8 mouse cellular contexts compared by ENCODE assay signal in genomic region chr17:28953251-28953650, GRCm38 (mm10). TPM values are rescaled to one million over a fixed set of nuclear protein-coding genes. Genes with fewer than 3 reads are reported as not detected.
DNase-seq lines count a peak whose midpoint lies in the region; ATAC-seq and TF ChIP-seq lines count a peak whose summit lies in the region.

No protein-coding gene starts in this region.

- intact Hi-C loops in heart, postnatal 25 days (cut with DNase I) = loop anchor here (2.0 kb wide), 1 partner anchor 22 kb away; no protein-coding TSS in a partner anchor
- intact Hi-C loops in heart, adult 2 months (cut with DNase I) = loop anchor here (5.0 kb wide), 1 partner anchor 54 kb away; the partner anchor contains the start of gene Stk38

- no peak for TF ChIP-seq POLR2A in bone marrow macrophage, adult 2 months (IDR thresholded peaks at IDR 0.05; ENCODE audit: borderline replicate concordance, low read depth, low read length)
- no peak for TF ChIP-seq POLR2A in heart, adult 2 months (IDR thresholded peaks at IDR 0.05; ENCODE audit: insufficient read depth, low read depth, low read length)

- no peak overlapping the region for H3K27ac ChIP-seq in bone marrow macrophage, adult 2 months (ENCODE audit: insufficient read depth, low read depth, low read length)
- peak overlapping the region; percentile 97 for H3K27ac ChIP-seq in heart, adult 2 months
- peak overlapping the region; percentile 56; the same call in 1 of the 2 replicates for H3K27ac ChIP-seq in midbrain, embryonic 16.5 days (ENCODE audit: low read length)

- peaks cover 26% of the 10 kb centered on the region for H3K4me1 ChIP-seq in bone marrow macrophage, adult 2 months (ENCODE audit: control insufficient read depth, insufficient read depth, low read length)
- H3K4me1 ChIP-seq in heart, adult 2 months (ENCODE audit: control insufficient read depth, insufficient read depth, low read length) = peaks cover 13% of the 10 kb centered on the region
- H3K4me1 ChIP-seq in midbrain, embryonic 16.5 days (ENCODE audit: control insufficient read depth, insufficient read depth, low read length) = peaks cover 19% of the 10 kb centered on the region

- H3K36me3 ChIP-seq in heart, adult 2 months (ENCODE audit: control insufficient read depth, insufficient read depth, low read length) = peaks cover 8% of the 10 kb centered on the region; the same call in 1 of the 2 replicates
- H3K36me3 ChIP-seq in midbrain, embryonic 16.5 days (ENCODE audit: control insufficient read depth, insufficient read depth, low read length) = no peaks in the 10 kb centered on the region

- ATAC-seq in midbrain, embryonic 16.5 days = no peak

- H3K9ac ChIP-seq in heart, adult 2 months (ENCODE audit: low read depth, low read length) = peak overlapping the region; percentile 37
- peak overlapping the region; percentile 93 for H3K9ac ChIP-seq in midbrain, embryonic 16.5 days (ENCODE audit: low read depth, low read length)

- peak overlapping the region; percentile 82 for H3K4me2 ChIP-seq in midbrain, embryonic 16.5 days (ENCODE audit: low read length)

- TF ChIP-seq CTCF in bone marrow macrophage, adult 2 months (IDR thresholded peaks at IDR 0.05; ENCODE audit: low read depth, low read length) = no peak
- TF ChIP-seq CTCF in heart, adult 2 months (IDR thresholded peaks at IDR 0.05) = no peak

- TF ChIP-seq EP300 in heart, adult 2 months (IDR thresholded peaks at IDR 0.05; ENCODE audit: insufficient read depth, low read depth, low read length) = no peak

- WGBS in heart, adult 2 months = 2% methylated on average over 9 of the region's 9 CpGs
- WGBS in midbrain, embryonic 16.5 days = 23% methylated on average over 9 of the region's 9 CpGs

- DNase-seq in heart, adult 18-20 months = peak; percentile 29 to 52
- DNase-seq in heart, postnatal 25 days (ENCODE audit: low spot score) = no peak
- DNase-seq in heart, adult 2 months = peak; percentile 30 to 46
- peak; percentile 24 for DNase-seq in kidney, postnatal 14 days
- no peak for DNase-seq in thymus, postnatal 10 days (ENCODE audit: low spot score in 2 of 2)
- no peak for DNase-seq in urinary bladder, postnatal 25 days (ENCODE audit: low spot score)

- peak overlapping the region; percentile 97 for H3K4me3 ChIP-seq in bone marrow macrophage, adult 2 months (ENCODE audit: insufficient read depth, low read length)
- peak overlapping the region; percentile 78 for H3K4me3 ChIP-seq in heart, adult 2 months
- peak overlapping the region; percentile 73 for H3K4me3 ChIP-seq in midbrain, embryonic 16.5 days (ENCODE audit: low read depth, low read length)

- H3K9me3 ChIP-seq in midbrain, embryonic 16.5 days (replicated peaks; ENCODE audit: control insufficient read depth, low read length, poor library complexity, severe bottlenecking) = no peaks in the 10 kb centered on the region

- no peaks in the 10 kb centered on the region for H3K27me3 ChIP-seq in heart, adult 2 months (ENCODE audit: control insufficient read depth, insufficient read depth, low read length)
- no peaks in the 10 kb centered on the region for H3K27me3 ChIP-seq in midbrain, embryonic 16.5 days (ENCODE audit: control insufficient read depth, insufficient read depth, low read depth, low read length)

- H3K79me2 ChIP-seq in heart, adult 2 months (replicated peaks; ENCODE audit: control insufficient read depth, insufficient read depth, low read length) = peaks cover 20% of the 10 kb centered on the region

RNA-seq across cellular contexts. Expression of gene Kctd20, which starts 1.5 kb away (rescaled TPM):
- total RNA-seq in heart, adult 18-20 months (2021) = 10 to 100 TPM; 40.9 to 52.6 TPM
- 10 to 100 TPM; 54.9 to 64.2 TPM for total RNA-seq in heart, postnatal 25 days (2021)
- 50.0 and 54.0 TPM in 2 replicates for polyA plus RNA-seq in bone marrow macrophage, adult 2 months (2012; ENCODE audit: insufficient read depth, insufficient read length, missing spikeins)
- total RNA-seq in heart, adult 2 months (2021) = 10 to 100 TPM; 55.7 to 55.8 TPM
- polyA plus RNA-seq in heart, adult 2 months (2012; rRNA removed) = 23.8 and 44.7 TPM in 2 replicates
- 92.4 and 93.4 TPM in 2 replicates for polyA plus RNA-seq in midbrain, embryonic 16.5 days (2015; fragmentation: Nextera tagmentation; extraction: Ambion mirVana)

RNA-seq across cellular contexts. Expression of gene Pxt1, which starts 9.6 kb away (rescaled TPM):
- total RNA-seq in heart, adult 18-20 months (2021) = not detected
- under 1 TPM in 1 of 2 experiments, not detected in 1; 0.42 TPM for total RNA-seq in heart, postnatal 25 days (2021)
- polyA plus RNA-seq in bone marrow macrophage, adult 2 months (2012; ENCODE audit: insufficient read depth, insufficient read length, missing spikeins) = not detected in 2 replicates
- under 1 TPM in 1 of 2 experiments, not detected in 1; 0.52 TPM for total RNA-seq in heart, adult 2 months (2021)
- polyA plus RNA-seq in heart, adult 2 months (2012; rRNA removed) = 0.14 and 0.29 TPM in 2 replicates
- not detected in 2 replicates for polyA plus RNA-seq in midbrain, embryonic 16.5 days (2015; fragmentation: Nextera tagmentation; extraction: Ambion mirVana)

RNA-seq across cellular contexts. Expression of gene 4930539E08Rik, which starts 38.1 kb away (rescaled TPM):
- under 1 TPM in 1 of 2 experiments, not detected in 1; 0.08 TPM for total RNA-seq in heart, adult 18-20 months (2021)
- total RNA-seq in heart, postnatal 25 days (2021) = under 1 TPM; 0.05 to 0.50 TPM
- polyA plus RNA-seq in bone marrow macrophage, adult 2 months (2012; ENCODE audit: insufficient read depth, insufficient read length, missing spikeins) = 0.20 TPM in 1 of 2 replicates, not detected in the other
- total RNA-seq in heart, adult 2 months (2021) = not detected
- 0.08 and 0.23 TPM in 2 replicates for polyA plus RNA-seq in heart, adult 2 months (2012; rRNA removed)
- 3.0 and 4.0 TPM in 2 replicates for polyA plus RNA-seq in midbrain, embryonic 16.5 days (2015; fragmentation: Nextera tagmentation; extraction: Ambion mirVana)

RNA-seq across cellular contexts. Expression of gene Stk38, which starts 54.5 kb away (rescaled TPM):
- total RNA-seq in heart, adult 18-20 months (2021) = 10 to 100 TPM; 22.0 to 28.8 TPM
- total RNA-seq in heart, postnatal 25 days (2021) = 10 to 100 TPM; 32.8 to 38.2 TPM
- polyA plus RNA-seq in bone marrow macrophage, adult 2 months (2012; ENCODE audit: insufficient read depth, insufficient read length, missing spikeins) = 180 and 183 TPM in 2 replicates
- 10 to 100 TPM; 29.5 to 32.5 TPM for total RNA-seq in heart, adult 2 months (2021)
- polyA plus RNA-seq in heart, adult 2 months (2012; rRNA removed) = 41.6 and 50.5 TPM in 2 replicates
- polyA plus RNA-seq in midbrain, embryonic 16.5 days (2015; fragmentation: Nextera tagmentation; extraction: Ambion mirVana) = 83.1 and 90.9 TPM in 2 replicates

Comparison
In these comparisons a context has a peak if more than half of its experiments do, and no peak if none do; other contexts are left out.
1. DNase-seq: peak in heart, adult 18-20 months (2 of 2), heart, adult 2 months (2 of 2) and kidney, postnatal 14 days (single experiment); none in heart, postnatal 25 days (single experiment), thymus, postnatal 10 days (0 of 2) and urinary bladder, postnatal 25 days (single experiment).
2. Peak in every context shown above with its lines, with median percentiles within 50 percentile points of each other: H3K4me3 ChIP-seq.